Mouse (Mus musculus) liver, embryonic 14.5 days (tissue): ENCODE results near the gene Arhgef12. TPM values are rescaled to one million over a fixed set of nuclear protein-coding genes. Genes with fewer than 3 reads are reported as not detected.

ENCODE experiments used
- ATAC-seq: fragments of 200-750 bp; cut with Nextera tagmentation; 2 replicates; pipeline ENCODE4 v1.8.0; 2017; ENCODE audit warnings: moderate number of reproducible peaks, mild to moderate bottlenecking, moderate library complexity; ENCODE audit not compliant: insufficient read depth
- DNase-seq, 3 experiments: peaks; one replicate each; pipeline ENCODE4 v3.0.0-alpha.2; 2012 to 2013; ENCODE audit warnings: low read depth in 3 of 3, low spot score in 3 of 3
- H3K27ac ChIP-seq: fragments of 300-500 bp; sonication (generic); 2 replicates; pipeline ENCODE4 v1.5.1; 2014; ENCODE audit warnings: moderate library complexity, mild to moderate bottlenecking, control low read depth, inconsistent platforms
- H3K27me3 ChIP-seq: fragments of 300-500 bp; sonication (generic); 2 replicates; pipeline ENCODE4 v1.6.1; 2014; ENCODE audit warnings: mild to moderate bottlenecking, low read length, moderate library complexity; ENCODE audit not compliant: control insufficient read depth, insufficient read depth
- H3K36me3 ChIP-seq: fragments of 300-500 bp; sonication (generic); replicated peaks from 2 replicates; pipeline ENCODE4 v1.6.1; 2014; ENCODE audit warnings: low read depth; ENCODE audit not compliant: control insufficient read depth, insufficient read depth
- H3K4me1 ChIP-seq, 2 experiments: fragments of 200-500 bp in 1 of 2; fragments of 300-500 bp in 1 of 2; sonication (generic) in 1 of 2; replicated peaks; 2 replicates each; pipeline ENCODE4 v1.6.1; 2012 to 2014; ENCODE audit warnings: antibody characterized with exemption in 1 of 2, inconsistent platforms in 1 of 2, low read length in 1 of 2; ENCODE audit not compliant: control insufficient read depth in 2 of 2, insufficient read depth in 2 of 2
- H3K4me2 ChIP-seq: fragments of 300-500 bp; sonication (generic); 2 replicates; pipeline ENCODE4 v1.6.1; 2014; ENCODE audit warnings: low read depth, mild to moderate bottlenecking, control low read depth, moderate library complexity
- H3K4me3 ChIP-seq, 2 experiments: fragments of 200-500 bp in 1 of 2; fragments of 300-500 bp in 1 of 2; sonication (generic) in 1 of 2; 2 replicates each; pipeline ENCODE4 v1.5.1; 2012 to 2014; ENCODE audit warnings: low read depth in 2 of 2, low read length in 2 of 2, mild to moderate bottlenecking in 2 of 2, control low read depth in 1 of 2, inconsistent platforms in 1 of 2, moderate library complexity in 1 of 2; ENCODE audit not compliant: insufficient read depth in 1 of 2
- H3K9ac ChIP-seq: fragments of 300-500 bp; sonication (generic); replicated peaks from 2 replicates; pipeline ENCODE4 v1.6.1; 2014; ENCODE audit warnings: mild to moderate bottlenecking, control low read depth, moderate library complexity
- H3K9me3 ChIP-seq: fragments of 300-500 bp; sonication (generic); 2 replicates; pipeline ENCODE4 v1.6.1; 2016; ENCODE audit warnings: low read length, mixed read lengths; ENCODE audit not compliant: control insufficient read depth
- CTCF ChIP-seq: IDR thresholded peaks from 2 replicates; pipeline ENCODE4 v1.5.1; 2016; ENCODE audit warnings: antibody characterized with exemption, low read depth, control low read depth
- EP300 ChIP-seq: IDR thresholded peaks from 2 replicates; pipeline ENCODE4 v1.6.1; 2016; ENCODE audit warnings: antibody characterized with exemption, low read depth
- WGBS: fragments of 180-500 bp; shearing (Covaris S2); extraction: QIAGEN DNeasy Blood & Tissue Kit; methylation state at CpG from one replicate; pipeline ENCODE4 v1.1.7; 2014; ENCODE audit not compliant: insufficient replicate concordance; 5-methylcytosine and 5-hydroxymethylcytosine counted together
- polyA plus RNA-seq, 2 experiments: library from polyadenylated mRNA; depleted of rRNA in 1 of 2; stranded (reverse) in 1 of 2; unstranded in 1 of 2; fragments of >200 nt; fragmentation: Nextera tagmentation in 1 of 2; extraction: Ambion mirVana in 1 of 2; gene quantifications; 2 replicates each; pipeline versions ENCODE4 v1.2.1 to v1.2.3; 2012 to 2014

Gene Arhgef12
- polyA plus RNA-seq, 2 experiments = 6.5 to 9.3 TPM

GRCm38 (mm10) chr9:43000595-43001250 is 106.3 kb downstream of the Arhgef12 start:
- Histone ChIP-seq H3K4me1 (no peaks in the 10 kb centered on the region), H3K9me3 (no peaks in the 10 kb centered on the region), H3K27me3 (no peaks in the 10 kb centered on the region), H3K27ac (no peak overlapping the region), H3K4me3 (no peak overlapping the region), H3K4me2 (no peak overlapping the region), H3K9ac (no peak overlapping the region), H3K36me3 (peaks cover 60% of the 10 kb centered on the region)
- DNase-seq = no peak
- 79% methylated on average over 11 of the region's 11 CpGs for WGBS
- TF ChIP-seq CTCF (no peak), EP300 (no peak)
- no peak for ATAC-seq

- ATAC-seq = no peak
- Histone ChIP-seq H3K27me3 (no peaks in the 10 kb centered on the region), H3K36me3 (peaks cover 61% of the 10 kb centered on the region), H3K4me2 (no peak overlapping the region), H3K9me3 (no peaks in the 10 kb centered on the region), H3K27ac (no peak overlapping the region), H3K9ac (no peak overlapping the region), H3K4me1 (no peaks in the 10 kb centered on the region), H3K4me3 (no peak overlapping the region)
- 81% methylated on average over 1 of the region's 1 CpGs for WGBS
- peak; percentile 13 to 36 (median 22) for DNase-seq
- no peak for TF ChIP-seq EP300
- peak; percentile 26; the same call in 1 of the 2 replicates for TF ChIP-seq CTCF
Measured at GRCm38 (mm10) chr9:43000070-43000469, 107.0 kb downstream of the Arhgef12 start.

- no peaks in the 10 kb centered on the region for H3K4me1 ChIP-seq
- H3K27ac ChIP-seq = no peak overlapping the region
- WGBS = 76% methylated on average over 6 of the region's 6 CpGs
- TF ChIP-seq EP300 (no peak), CTCF (no peak)
- H3K4me2 ChIP-seq = no peak overlapping the region
- H3K4me3 ChIP-seq = no peak overlapping the region
- DNase-seq (no peak), ATAC-seq (no peak)
- H3K9ac ChIP-seq = no peak overlapping the region
- no peaks in the 10 kb centered on the region for H3K27me3 ChIP-seq
- peaks cover 61% of the 10 kb centered on the region for H3K36me3 ChIP-seq
- no peaks in the 10 kb centered on the region for H3K9me3 ChIP-seq
Measured at GRCm38 (mm10) chr9:42997526-42997925, 109.5 kb downstream of the Arhgef12 start.

GRCm38 (mm10) chr9:42995298-42995697 is 111.7 kb downstream of the Arhgef12 start:
- Histone ChIP-seq H3K27ac (no peak overlapping the region), H3K9me3 (no peaks in the 10 kb centered on the region), H3K4me1 (no peaks in the 10 kb centered on the region), H3K27me3 (no peaks in the 10 kb centered on the region), H3K4me3 (no peak overlapping the region), H3K9ac (no peak overlapping the region), H3K36me3 (peaks cover 59% of the 10 kb centered on the region), H3K4me2 (no peak overlapping the region)
- WGBS = 77% methylated on average over 11 of the region's 11 CpGs
- no peak for TF ChIP-seq EP300
- ATAC-seq = no peak
- no peak for DNase-seq

- H3K9ac ChIP-seq = no peak overlapping the region
- no peaks in the 10 kb centered on the region for H3K27me3 ChIP-seq
- no peak for ATAC-seq
- H3K4me2 ChIP-seq = no peak overlapping the region
- no peaks in the 10 kb centered on the region for H3K9me3 ChIP-seq
- H3K4me1 ChIP-seq = no peaks in the 10 kb centered on the region
- no peak for TF ChIP-seq EP300
- no peak for TF ChIP-seq CTCF
- no peak overlapping the region for H3K4me3 ChIP-seq
- peaks cover 59% of the 10 kb centered on the region for H3K36me3 ChIP-seq
- no peak for DNase-seq
- no peak overlapping the region for H3K27ac ChIP-seq
- WGBS = 67% methylated on average over 4 of the region's 4 CpGs
Measured at GRCm38 (mm10) chr9:42994708-42995107, 112.3 kb downstream of the Arhgef12 start.
